Mouse (Mus musculus) G1E (cell line): ENCODE results near the gene Tnni3.

Source experiments
- CTCF ChIP-seq: IDR thresholded peaks from 2 replicates; pipeline ENCODE4 v1.5.1; 2012; ENCODE audit warnings: low read depth, low read length, inconsistent platforms, mixed read lengths
- GATA1 ChIP-seq: IDR thresholded peaks from 2 replicates; pipeline ENCODE4 v1.6.1; 2012; ENCODE audit warnings: borderline replicate concordance, low read length, inconsistent platforms, mixed read lengths
- GATA2 ChIP-seq: IDR thresholded peaks from 2 replicates; pipeline ENCODE4 v1.6.1; 2012; ENCODE audit warnings: low read depth, low read length, inconsistent platforms, borderline replicate concordance
- POLR2AphosphoS5 ChIP-seq: IDR thresholded peaks from 2 replicates; pipeline ENCODE4 v1.6.1; 2012; ENCODE audit warnings: low read depth, low read length, inconsistent platforms; ENCODE audit not compliant: insufficient replicate concordance
- TAL1 ChIP-seq: conservative IDR thresholded peaks from 2 replicates; pipeline ENCODE4 v1.6.1; 2012; ENCODE audit warnings: low read depth, low read length, inconsistent platforms, mixed read lengths

DNA sequence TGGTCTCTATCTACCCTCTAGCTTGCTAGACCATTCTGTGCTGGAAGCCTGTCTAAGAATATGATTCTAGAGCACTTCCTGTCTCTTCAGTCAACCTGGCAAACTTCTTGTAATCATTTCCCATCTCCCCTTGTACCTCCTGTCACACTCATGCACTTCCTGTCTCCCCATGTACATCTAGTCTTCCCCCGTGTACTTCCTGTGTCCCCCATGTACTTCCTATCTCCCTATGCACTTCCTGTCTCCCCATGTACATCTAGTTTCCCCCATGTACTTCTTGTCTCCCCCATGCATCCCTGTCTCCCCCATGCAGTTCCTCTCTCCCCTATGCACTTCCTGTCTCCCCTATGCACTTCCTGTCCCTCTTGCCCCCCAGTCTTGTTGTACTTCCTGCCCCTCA, 5.5 kb downstream of the Tnni3 start:
- TF ChIP-seq TAL1: no peak
- no peak for TF ChIP-seq CTCF
- no peak for TF ChIP-seq GATA1
- no peak for TF ChIP-seq POLR2AphosphoS5
- TF ChIP-seq GATA2: no peak
